Mouse (Mus musculus) cerebellum, adult 11-12 months (tissue): ENCODE results near the gene Gm49373.
A peak's percentile ranks its signal among the peaks of the same experiment; 100 is the strongest.
"Not testable (repeated sequence)": the region's sequence is repeated elsewhere in the genome, so short reads cannot be mapped to it uniquely, and the experiment has no call there.

Experiments used
- DNase-seq: peaks from one replicate; pipeline ENCODE4 v3.0.0; 2022

Gene Gm49373

DNA sequence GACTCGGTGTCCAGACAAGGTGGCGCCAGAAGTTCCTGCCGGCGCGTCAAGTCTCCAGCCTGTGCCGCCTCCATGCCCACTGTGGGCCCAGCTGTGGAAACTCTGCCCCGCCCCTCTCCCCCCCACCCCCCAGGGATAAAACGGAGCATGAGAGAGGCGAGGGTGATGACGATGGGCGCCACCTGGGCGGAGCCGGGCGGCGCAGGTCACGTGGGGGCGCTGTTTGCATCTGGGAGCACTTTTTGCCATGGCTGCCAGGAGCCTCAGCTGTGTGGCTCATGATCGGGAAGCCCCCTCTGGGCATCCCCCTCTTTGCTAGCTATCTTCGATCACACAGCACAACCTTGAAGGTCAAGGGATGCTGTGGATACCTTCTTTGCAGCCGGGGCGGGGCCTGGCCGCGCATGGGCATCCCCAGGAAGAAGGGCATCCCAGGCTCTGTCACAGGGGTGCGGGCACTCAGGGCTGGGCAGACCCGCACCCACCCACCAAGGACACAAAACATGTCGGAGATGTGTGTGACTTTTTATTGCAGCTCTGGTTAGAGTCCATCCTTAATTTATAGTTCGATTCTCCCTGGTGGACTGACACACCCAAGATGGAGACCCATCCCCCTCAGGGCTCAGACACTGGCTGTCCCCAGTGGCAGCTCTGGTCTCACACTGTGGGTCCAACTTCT lies 5.8 kb downstream of the Gm49373 start, which contains the start of gene Zglp1:
Gene Zglp1, minus strand, starts transcription at position 88 of the 679 bp plus-strand sequence.
- no peak for DNase-seq

DNA sequence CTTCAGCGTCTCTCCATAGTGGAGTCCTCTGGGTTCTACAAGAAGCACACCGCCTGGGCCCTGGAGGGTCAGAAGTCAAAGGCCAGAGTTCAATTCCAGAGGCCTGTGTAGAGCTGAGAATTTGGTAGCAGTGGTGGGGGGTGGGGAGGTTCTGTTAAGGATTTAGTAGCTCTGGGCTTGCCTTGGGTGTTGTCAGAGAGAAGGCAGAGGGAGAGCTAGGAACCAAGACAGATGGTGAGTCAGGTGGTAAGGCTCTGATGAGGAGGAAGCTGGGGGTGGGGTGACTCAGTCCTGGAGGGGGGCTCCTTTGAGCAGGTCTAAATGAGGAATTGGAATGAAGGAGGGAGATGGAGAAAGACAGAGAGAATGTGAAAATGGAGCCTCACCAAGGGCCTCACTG lies 10.0 kb downstream of the Gm49373 start:
- no peak for DNase-seq

GRCm38 (mm10) chr9:21051578-21051977 lies 21.3 kb downstream of the Gm49373 start:
- DNase-seq = no peak

GRCm38 (mm10) chr9:21045235-21045634 lies 27.7 kb downstream of the Gm49373 start:
- DNase-seq = no peak

DNA sequence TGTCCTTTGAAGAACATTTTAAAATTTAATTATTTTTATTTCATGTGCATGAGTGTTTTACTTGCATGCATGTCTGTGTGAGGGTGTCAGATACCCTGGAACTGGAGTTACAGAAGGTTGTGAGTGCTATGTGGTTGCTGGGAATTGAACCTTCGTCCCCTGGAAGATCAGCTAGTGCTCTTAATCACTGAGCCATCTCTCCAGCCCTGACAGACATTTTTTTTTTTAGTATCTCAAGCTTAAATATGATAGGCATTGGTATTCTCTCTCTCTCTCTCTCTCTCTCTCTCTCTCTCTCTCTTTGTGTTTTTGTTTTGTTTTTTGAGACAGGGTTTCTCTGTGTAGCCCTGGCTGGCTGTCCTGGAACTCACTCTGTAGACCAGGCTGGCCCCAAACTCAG lies 28.1 kb downstream of the Gm49373 start:
- not testable (repeated sequence) for DNase-seq

- DNase-seq = no peak
Observed at GRCm38 (mm10) chr9:21043563-21043962, 29.3 kb downstream of the Gm49373 start.

- no peak for DNase-seq
Observed at GRCm38 (mm10) chr9:21041308-21041707, 31.6 kb downstream of the Gm49373 start.

DNA sequence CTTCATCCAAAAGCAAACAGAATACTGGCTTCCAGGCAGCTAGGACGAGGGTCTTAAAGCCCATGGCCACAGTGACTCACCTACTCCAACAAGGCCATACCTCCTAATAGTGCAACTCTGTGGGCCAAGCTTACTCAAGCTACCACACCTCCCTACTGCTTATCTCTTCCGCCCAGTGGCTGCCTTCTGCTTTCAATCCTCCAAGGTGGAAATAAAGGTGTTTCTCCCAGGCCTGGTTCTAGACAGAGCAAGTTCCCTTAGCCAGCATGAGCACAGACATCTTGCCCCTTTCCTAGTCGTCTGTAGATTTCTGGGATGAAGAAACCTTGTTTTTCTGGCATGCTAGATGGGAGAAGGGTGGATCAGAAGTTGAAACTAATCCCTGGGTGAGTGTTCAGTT lies 33.1 kb downstream of the Gm49373 start:
- no peak for DNase-seq

GRCm38 (mm10) chr9:21037481-21037891 lies 35.4 kb downstream of the Gm49373 start:
- DNase-seq = no peak

DNA sequence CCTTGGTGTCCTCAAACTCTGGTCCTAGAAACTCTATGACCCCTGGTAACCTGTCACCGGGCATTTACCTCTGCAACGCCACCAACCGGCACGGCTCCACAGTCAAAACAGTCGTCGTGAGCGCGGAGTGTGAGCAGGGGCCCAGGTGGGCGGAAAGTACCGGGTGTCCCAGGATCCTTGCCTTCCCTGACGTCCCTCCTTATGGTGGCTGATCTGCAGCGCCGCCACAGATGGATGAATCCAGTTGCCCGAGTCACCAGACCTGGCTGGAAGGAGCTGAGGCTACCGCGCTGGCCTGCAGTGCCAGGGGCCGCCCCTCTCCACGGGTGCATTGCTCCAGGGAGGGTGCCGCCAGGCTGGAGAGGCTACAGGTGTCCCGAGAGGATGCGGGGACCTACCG lies 36.2 kb downstream of the Gm49373 start:
- no peak for DNase-seq

GRCm38 (mm10) chr9:21036161-21036560 lies 36.7 kb downstream of the Gm49373 start:
- no peak for DNase-seq

- DNase-seq = no peak
Observed at GRCm38 (mm10) chr9:21035586-21035985, 37.3 kb downstream of the Gm49373 start.

DNA sequence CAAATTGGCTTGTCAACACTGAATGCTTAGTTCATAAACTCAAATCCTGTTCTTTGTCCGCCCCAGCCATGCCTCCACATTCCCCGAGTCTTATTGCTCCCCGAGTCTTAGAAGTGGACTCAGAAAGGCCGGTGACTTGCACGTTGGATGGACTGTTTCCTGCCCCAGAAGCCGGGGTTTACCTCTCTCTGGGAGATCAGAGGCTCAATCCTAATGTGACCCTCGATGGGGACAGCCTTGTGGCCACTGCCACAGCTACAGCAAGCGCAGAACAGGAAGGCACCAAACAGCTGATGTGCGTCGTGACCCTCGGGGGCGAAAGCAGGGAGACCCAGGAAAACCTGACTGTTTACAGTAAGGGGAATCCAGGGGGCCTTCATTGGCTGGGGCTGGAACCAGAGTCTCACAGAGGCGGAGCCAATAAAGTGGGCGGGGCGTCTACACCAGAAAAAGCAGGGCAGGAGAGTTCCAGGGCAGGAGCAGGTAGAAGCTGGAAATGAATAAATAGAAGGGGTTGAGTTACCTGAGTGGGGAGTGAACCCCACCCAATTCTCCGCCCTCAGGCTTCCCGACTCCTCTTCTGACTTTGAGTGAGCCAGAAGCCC lies 38.3 kb downstream of the Gm49373 start:
- no peak for DNase-seq

DNA sequence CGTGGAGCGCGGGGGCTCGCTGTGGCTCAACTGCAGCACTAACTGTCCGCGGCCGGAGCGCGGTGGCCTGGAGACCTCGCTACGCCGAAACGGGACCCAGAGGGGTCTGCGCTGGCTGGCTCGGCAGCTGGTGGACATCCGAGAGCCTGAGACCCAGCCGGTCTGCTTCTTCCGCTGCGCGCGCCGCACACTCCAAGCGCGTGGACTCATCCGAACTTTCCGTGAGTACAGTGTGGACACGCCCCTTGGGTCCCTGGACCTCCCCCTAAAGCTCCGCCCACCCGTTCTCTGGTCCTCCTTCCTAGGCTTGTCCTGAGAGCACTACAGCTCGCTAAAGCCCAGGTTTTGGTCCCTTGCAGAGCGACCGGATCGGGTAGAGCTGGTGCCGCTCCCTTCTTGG lies 39.8 kb downstream of the Gm49373 start:
- no peak for DNase-seq

- DNase-seq = no peak
Observed at GRCm38 (mm10) chr9:21032491-21032890, 40.4 kb downstream of the Gm49373 start.

DNA sequence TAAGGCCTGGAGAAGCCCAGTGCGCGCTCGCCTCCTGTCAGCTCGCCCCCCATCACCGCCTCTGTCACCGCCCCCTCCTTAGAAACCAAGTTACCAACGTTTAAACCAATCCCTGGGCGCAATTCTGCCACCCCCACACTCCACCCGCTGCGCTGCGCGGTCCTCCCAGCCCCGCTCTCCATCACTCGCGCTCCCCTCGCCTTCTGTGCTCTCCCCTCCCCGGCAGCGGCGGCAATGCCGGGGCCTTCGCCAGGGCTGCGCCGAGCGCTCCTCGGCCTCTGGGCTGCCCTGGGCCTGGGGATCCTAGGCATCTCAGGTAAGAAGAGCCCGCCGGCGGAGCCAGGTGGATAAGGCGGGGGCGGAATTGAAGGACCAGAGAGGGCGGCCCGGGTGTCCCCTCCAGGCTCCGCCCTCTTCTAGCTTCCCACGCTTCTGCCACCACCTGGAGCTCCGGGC lies 41.0 kb downstream of the Gm49373 start, which contains the start of gene Icam5:
Gene Icam5, plus strand, starts transcription at position 178 of the 456 bp plus-strand sequence.
- no peak for DNase-seq

- DNase-seq = peak; percentile 39
Observed at GRCm38 (mm10) chr9:21031251-21031895, 41.5 kb downstream of the Gm49373 start.

DNA sequence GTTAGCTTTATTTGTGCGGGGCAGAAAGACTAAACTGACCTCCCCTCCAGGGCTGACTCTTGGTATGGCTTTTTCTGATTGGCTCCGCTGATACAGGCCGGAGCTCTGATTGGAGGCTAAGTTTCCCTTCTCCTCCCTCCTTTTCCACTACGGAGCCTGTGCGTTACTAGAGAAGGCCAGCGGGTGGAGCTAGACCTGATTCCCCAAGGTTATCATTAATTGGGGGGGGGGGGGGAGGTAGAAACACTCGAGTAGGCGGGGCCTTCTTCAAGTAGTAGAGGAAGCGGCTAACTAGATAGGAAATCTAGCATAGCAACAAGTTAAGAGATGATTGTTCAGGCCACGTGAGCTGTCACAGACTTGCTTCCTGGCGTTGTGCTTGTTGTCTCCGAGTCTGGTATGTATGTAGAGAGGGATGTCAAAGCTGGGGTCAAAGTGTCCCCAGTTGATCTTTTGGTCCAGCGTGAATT lies 42.1 kb downstream of the Gm49373 start:
- DNase-seq = peak; percentile 73

- DNase-seq = no peak
Observed at GRCm38 (mm10) chr9:21030055-21030600, 42.8 kb downstream of the Gm49373 start.

DNA sequence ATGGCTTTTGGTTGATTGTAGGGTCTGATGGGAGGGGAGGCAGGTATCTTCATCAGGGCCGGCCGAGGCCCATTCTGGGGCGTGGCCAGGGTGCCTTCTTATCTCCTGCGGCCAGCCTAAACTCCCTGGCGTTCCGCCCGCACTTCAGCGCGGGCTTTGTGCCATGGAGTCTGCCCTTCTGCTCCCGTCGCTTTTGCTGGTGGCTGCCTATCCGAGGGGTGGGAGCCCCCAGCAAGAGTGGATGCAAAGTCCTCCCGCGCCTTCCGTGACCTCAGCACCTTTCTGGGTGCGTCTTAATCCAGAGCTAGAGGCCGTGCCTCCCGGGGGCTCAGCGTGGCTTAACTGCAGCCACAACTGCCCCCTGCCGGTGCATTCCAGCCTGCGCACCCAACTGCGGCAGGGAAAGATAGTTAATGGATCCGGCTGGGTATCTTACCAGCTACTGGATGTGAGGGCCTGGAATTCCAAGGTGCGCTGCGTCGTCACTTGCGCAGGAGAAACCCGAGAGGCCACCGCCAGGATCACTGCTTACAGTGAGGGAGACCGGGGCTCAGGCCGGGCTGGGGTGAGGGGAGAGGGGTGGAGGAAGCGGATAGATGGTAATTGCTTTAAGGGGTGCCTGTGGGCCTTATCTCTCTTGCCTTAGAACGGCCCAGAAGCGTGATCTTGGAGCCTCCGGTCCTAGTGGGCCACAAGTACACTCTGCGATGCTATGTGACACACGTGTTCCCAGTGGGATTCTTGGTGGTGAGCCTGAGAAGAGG lies 43.4 kb downstream of the Gm49373 start, which contains the start of gene Icam4:
Gene Icam4, plus strand, starts transcription at position 83 of the 764 bp plus-strand sequence.
- DNase-seq = peak; percentile 46

GRCm38 (mm10) chr9:21028560-21029110 lies 44.3 kb downstream of the Gm49373 start:
- DNase-seq = no peak

- no peak for DNase-seq
Observed at GRCm38 (mm10) chr9:21027774-21028290, 45.1 kb downstream of the Gm49373 start.
